Mouse (Mus musculus): ENCODE measurements around the gene Rnf7. TPM values are rescaled to one million over a fixed set of nuclear protein-coding genes. Genes with fewer than 3 reads are reported as not detected.

Rnf7 gene
- polyA plus RNA-seq, 1 experiment from 2014 or later: 205 TPM

GRCm38 (mm10) chr9:96432575-96432974, 45.9 kb downstream of the Rnf7 start:
- WGBS: 85% methylated on average over 3 of the region's 3 CpGs
- peaks cover 18% of the 10 kb centered on the region for H3K4me1 ChIP-seq (replicated peaks)
- no peak overlapping the region for H3K4me2 ChIP-seq
- H3K9ac ChIP-seq: no peak overlapping the region
- no peaks in the 10 kb centered on the region for H3K27me3 ChIP-seq
- no peak overlapping the region for H3K27ac ChIP-seq (replicated peaks)
- no peaks in the 10 kb centered on the region for H3K9me3 ChIP-seq
- H3K36me3 ChIP-seq: no peaks in the 10 kb centered on the region
- no peak for ATAC-seq (ENCODE audit: low FRiP score, low read depth)
- no peak overlapping the region for H3K4me3 ChIP-seq

GRCm38 (mm10) chr9:96431081-96431480, 47.4 kb downstream of the Rnf7 start:
- Histone ChIP-seq H3K27ac (replicated peaks) (no peak overlapping the region), H3K9me3 (no peaks in the 10 kb centered on the region), H3K9ac (no peak overlapping the region), H3K36me3 (no peaks in the 10 kb centered on the region), H3K4me2 (no peak overlapping the region), H3K27me3 (no peaks in the 10 kb centered on the region), H3K4me3 (no peak overlapping the region), H3K4me1 (replicated peaks) (0 out of 2 replicates have a peak, but pooled peaks cover 3% of the 10 kb centered on the region)
- WGBS: 53% methylated on average over 3 of the region's 3 CpGs
- no peak for ATAC-seq (ENCODE audit: low FRiP score, low read depth)

- no peaks in the 10 kb centered on the region for H3K4me1 ChIP-seq (replicated peaks)
- ATAC-seq (ENCODE audit: low FRiP score, low read depth): no peak
- H3K4me2 ChIP-seq: no peak overlapping the region
- no peaks in the 10 kb centered on the region for H3K27me3 ChIP-seq
- no peaks in the 10 kb centered on the region for H3K9me3 ChIP-seq
- H3K4me3 ChIP-seq: no peak overlapping the region
- 81% methylated on average over 17 of the region's 17 CpGs for WGBS
- H3K9ac ChIP-seq: no peak overlapping the region
- no peaks in the 10 kb centered on the region for H3K36me3 ChIP-seq
- H3K27ac ChIP-seq (replicated peaks): no peak overlapping the region
These were observed 50.0 kb downstream of the Rnf7 start for GRCm38 (mm10) chr9:96428336-96429046.

- no peak overlapping the region for H3K4me2 ChIP-seq
- no peaks in the 10 kb centered on the region for H3K9me3 ChIP-seq
- H3K27me3 ChIP-seq: no peaks in the 10 kb centered on the region
- no peaks in the 10 kb centered on the region for H3K36me3 ChIP-seq
- 52% methylated on average over 8 of the region's 8 CpGs for WGBS
- no peak overlapping the region for H3K27ac ChIP-seq (replicated peaks)
- no peak overlapping the region for H3K4me3 ChIP-seq
- no peak for ATAC-seq (ENCODE audit: low FRiP score, low read depth)
- H3K4me1 ChIP-seq (replicated peaks): no peaks in the 10 kb centered on the region
- no peak overlapping the region for H3K9ac ChIP-seq
These were observed 54.4 kb downstream of the Rnf7 start for GRCm38 (mm10) chr9:96424027-96424426.

Other genes starting within 250 kb of the Rnf7 start
- 176 and 189 TPM in 2 replicates for gene Atp1b3, start 114.2 kb downstream of the Rnf7 start, polyA plus RNA-seq (2015; fragmentation: Nextera tagmentation; extraction: Ambion mirVana)
- 0.48 and 0.62 TPM in 2 replicates for gene Gm28729, start 46.6 kb upstream of the Rnf7 start, polyA plus RNA-seq (2015; fragmentation: Nextera tagmentation; extraction: Ambion mirVana)
- 16.0 and 16.5 TPM in 2 replicates for gene Rasa2, start 152.9 kb upstream of the Rnf7 start, polyA plus RNA-seq (2015; fragmentation: Nextera tagmentation; extraction: Ambion mirVana)

Measured in hindbrain, embryonic 15.5 days (tissue).